Mouse (Mus musculus) heart, embryonic 12.5 days (tissue): Measurements from ENCODE around the gene Snx13. TPM values are rescaled to one million over a fixed set of nuclear protein-coding genes. Genes with fewer than 3 reads are reported as not detected.

Experiments
- microRNA counts: library from miRNA; unstranded; fragments of <30 nt; microRNA quantifications from one replicate; lab custom pipeline; 2017
- microRNA-seq: library from miRNA; unstranded; fragments of <30 nt; microRNA quantifications from one replicate; pipeline ENCODE4, GENCODE M21; 2017
- polyA plus RNA-seq: library from polyadenylated mRNA; unstranded; fragments of >200 nt; fragmentation: Nextera tagmentation; extraction: Ambion mirVana; gene quantifications from 2 replicates; pipeline ENCODE4 v1.2.1, GENCODE M21; 2016

Snx13 gene
- polyA plus RNA-seq, 1 experiment from 2014 or later = 35.1 TPM

MicroRNAs within 50 kb of the gene (microRNA counts, 519-probe panel; counts per million panel counts)
- not detected for microRNA mmu-miR-680 (lab: Ali Mortazavi, UCI)

Small RNA genes lying within 50 kb of the gene (microRNA-seq; reads per million reads assigned to microRNA genes)
- gene Mir680-3 = not detected

Other genes starting within 250 kb of the Snx13 start
- gene Hdac9, start 130.1 kb upstream of the Snx13 start, polyA plus RNA-seq = 28.9 and 31.8 TPM in 2 replicates
- not detected in 2 replicates for gene Prps1l1, start 62.4 kb upstream of the Snx13 start, polyA plus RNA-seq